Mouse (Mus musculus) kidney, adult 11 months (tissue): ENCODE measurements at regions not wholly inside any gene's neighbourhood (a gene's known extent, or its start where the extent isn't known, plus 50 kb on each side); places are given as distances from the start of the nearest gene placed in this dataset.

Experiments used
- DNase-seq: peaks from one replicate; pipeline ENCODE4 v3.0.0; 2022

- DNase-seq, result no peak
These were observed 263.7 kb downstream of the Pax3 start for GRCm38 (mm10) chr1:77933095-77933766.

GRCm38 (mm10) chr1:77932226-77932625 lies 264.7 kb downstream of the Pax3 start:
- no peak for DNase-seq

GRCm38 (mm10) chr1:77930661-77931060 lies 266.3 kb downstream of the Pax3 start:
- DNase-seq, result no peak

GRCm38 (mm10) chr1:77929552-77929951 lies 267.4 kb downstream of the Pax3 start:
- no peak for DNase-seq

- DNase-seq, result no peak
These were observed 270.8 kb downstream of the Pax3 start for GRCm38 (mm10) chr1:77926146-77926545.

- DNase-seq, result no peak
These were observed 300.7 kb downstream of the Pax3 start for GRCm38 (mm10) chr1:77896226-77896625.

- DNase-seq, result no peak
These were observed 317.9 kb downstream of the Pax3 start for GRCm38 (mm10) chr1:77879026-77879425.

- DNase-seq, result no peak
These were observed 326.8 kb downstream of the Pax3 start for GRCm38 (mm10) chr1:77870125-77870524.

GRCm38 (mm10) chr1:77869174-77869573 lies 327.8 kb downstream of the Pax3 start:
- DNase-seq, result no peak

- DNase-seq, result no peak
These were observed 337.0 kb downstream of the Pax3 start for GRCm38 (mm10) chr1:77859931-77860330.

GRCm38 (mm10) chr1:77854366-77854765 lies 339.5 kb upstream of the Epha4 start:
- no peak for DNase-seq

GRCm38 (mm10) chr1:77847766-77848615 lies 333.1 kb upstream of the Epha4 start:
- DNase-seq, result no peak

- no peak for DNase-seq
These were observed 331.3 kb upstream of the Epha4 start for GRCm38 (mm10) chr1:77846039-77846727.

GRCm38 (mm10) chr1:77840672-77841071 lies 325.8 kb upstream of the Epha4 start:
- no peak for DNase-seq

GRCm38 (mm10) chr1:77832174-77832573 lies 317.3 kb upstream of the Epha4 start:
- DNase-seq, result no peak

GRCm38 (mm10) chr1:77824716-77825387 lies 310.0 kb upstream of the Epha4 start:
- DNase-seq, result no peak

- no peak for DNase-seq
These were observed 309.2 kb upstream of the Epha4 start for GRCm38 (mm10) chr1:77823801-77824687.

GRCm38 (mm10) chr1:77820101-77820500 lies 305.2 kb upstream of the Epha4 start:
- no peak for DNase-seq

GRCm38 (mm10) chr1:77815451-77815850 lies 300.6 kb upstream of the Epha4 start:
- no peak for DNase-seq

- DNase-seq, result no peak
These were observed 296.7 kb upstream of the Epha4 start for GRCm38 (mm10) chr1:77811573-77811972.

GRCm38 (mm10) chr1:77790974-77791373 lies 276.1 kb upstream of the Epha4 start:
- no peak for DNase-seq

GRCm38 (mm10) chr1:77754326-77754725 lies 239.4 kb upstream of the Epha4 start:
- no peak for DNase-seq
